Mouse (Mus musculus): ENCODE data around the gene Sowahb.

- TF ChIP-seq CTCF (IDR thresholded peaks at IDR 0.05): no peak
- TF ChIP-seq EP300 (IDR thresholded peaks at IDR 0.05): no peak
Measured at GRCm38 (mm10) chr5:93036254-93036653, 8.6 kb downstream of the Sowahb start.

All from lung, postnatal 0 days (tissue).